Mouse (Mus musculus): ENCODE results near the gene Lrp2.

DNA sequence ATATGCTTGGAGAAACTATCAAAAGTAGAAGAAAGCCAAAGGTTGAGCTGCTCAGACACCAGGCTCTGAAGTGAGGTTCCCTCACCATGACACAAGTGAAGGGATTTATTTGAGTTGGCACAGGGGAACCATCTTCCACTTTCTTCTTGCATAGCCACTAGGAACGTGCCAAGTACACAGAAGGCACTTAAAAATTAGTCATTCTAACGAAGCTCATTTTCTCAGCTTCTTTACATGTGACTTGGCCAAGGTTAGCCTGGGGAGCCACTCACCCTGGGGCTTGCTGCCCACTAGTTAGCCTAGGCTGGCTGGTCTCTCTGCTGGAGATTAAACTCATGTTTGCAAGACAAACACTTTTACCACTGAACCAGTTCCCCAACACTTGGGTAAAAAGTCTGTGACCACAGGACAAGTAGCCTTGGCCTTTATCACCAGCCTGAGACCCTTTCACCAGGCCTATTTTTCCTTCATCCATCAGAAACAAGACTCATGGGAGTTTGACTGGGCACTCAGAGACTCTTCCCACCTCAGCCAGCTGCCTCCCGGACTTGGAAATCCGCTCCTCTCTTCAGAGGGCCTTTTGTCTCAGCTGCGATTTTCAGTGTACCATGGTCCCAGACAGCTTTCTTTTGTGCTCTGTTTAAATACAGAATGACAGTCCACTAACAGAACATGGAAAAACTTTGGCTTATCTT lies 12.7 kb downstream of the Lrp2 start:
- no peak for TF ChIP-seq CTCF (IDR thresholded peaks at IDR 0.05 in 2 of 3, conservative IDR thresholded peaks at IDR 0.05 in 1 of 3; ENCODE audit: control insufficient read depth in 1 of 3, insufficient read depth in 1 of 3, low read depth in 2 of 3, low read length in 3 of 3, poor library complexity in 1 of 3, severe bottlenecking in 1 of 3)
- no peak for TF ChIP-seq MYB (IDR thresholded peaks at IDR 0.05; ENCODE audit: low read depth, low read length)
- TF ChIP-seq MAX (IDR thresholded peaks at IDR 0.05; ENCODE audit: low read length): no peak

Measured in MEL (cell line).